ENCODE assay signal across 17 mouse cellular contexts in genomic region chr12:38793076-38793475, GRCm38 (mm10).
"Had no signal": no experiment of that assay in that cellular context is flagged by ENCODE, and none has a peak within 500 bp of the region (broad histone marks: within the 10 kb centered on the region; RNA-seq: fewer than 3 reads in every experiment).

No protein-coding gene starts in this region.

- H3K4me1 ChIP-seq: hindbrain, embryonic 15.5 days; liver, embryonic 12.5 days had no signal

- H3K27ac ChIP-seq: heart, embryonic 13.5 days; heart, embryonic 15.5 days; hindbrain, embryonic 13.5 days; hindbrain, embryonic 15.5 days; hindbrain, postnatal 0 days; kidney, embryonic 15.5 days; kidney, postnatal 0 days; limb, embryonic 13.5 days; limb, embryonic 15.5 days; liver, embryonic 12.5 days had no signal

- H3K9ac ChIP-seq: heart, embryonic 13.5 days; heart, embryonic 15.5 days; hindbrain, embryonic 13.5 days; hindbrain, embryonic 15.5 days; kidney, embryonic 15.5 days; limb, embryonic 13.5 days; limb, embryonic 15.5 days; liver, embryonic 12.5 days had no signal

- H3K4me2 ChIP-seq: heart, embryonic 11.5 days; heart, embryonic 13.5 days; heart, embryonic 15.5 days; hindbrain, embryonic 13.5 days; hindbrain, embryonic 15.5 days; kidney, embryonic 15.5 days; limb, embryonic 13.5 days; limb, embryonic 15.5 days; liver, embryonic 12.5 days had no signal

- H3K9me3 ChIP-seq: heart, embryonic 13.5 days; heart, embryonic 15.5 days; hindbrain, embryonic 13.5 days; hindbrain, embryonic 15.5 days; kidney, embryonic 15.5 days; limb, embryonic 13.5 days; limb, embryonic 15.5 days; liver, embryonic 12.5 days had no signal

- H3K4me3 ChIP-seq: heart, embryonic 13.5 days; heart, embryonic 15.5 days; hindbrain, embryonic 13.5 days; hindbrain, embryonic 15.5 days; kidney, embryonic 15.5 days; limb, embryonic 13.5 days; limb, embryonic 15.5 days; liver, embryonic 12.5 days had no signal

- H3K36me3 ChIP-seq: heart, embryonic 15.5 days; hindbrain, embryonic 13.5 days; hindbrain, embryonic 15.5 days; kidney, embryonic 15.5 days; limb, embryonic 13.5 days; limb, embryonic 15.5 days; liver, embryonic 12.5 days had no signal

- H3K27me3 ChIP-seq: heart, embryonic 13.5 days; heart, embryonic 15.5 days; hindbrain, embryonic 13.5 days; hindbrain, embryonic 15.5 days; kidney, embryonic 15.5 days; limb, embryonic 13.5 days; limb, embryonic 15.5 days; liver, embryonic 12.5 days had no signal

- DNase-seq: gastrocnemius, postnatal 14 days; gastrocnemius, postnatal 36 days; heart, postnatal 14 days; layer of hippocampus, adult 9-11 months; left cerebral cortex, postnatal 4 days had no signal

- ATAC-seq: hindbrain, postnatal 0 days; intestine, embryonic 16.5 days; liver, embryonic 12.5 days had no signal
